Mouse (Mus musculus): ENCODE results near the gene Wfs1.
"Not testable (repeated sequence)": the region's sequence is repeated elsewhere in the genome, so short reads cannot be mapped to it uniquely, and the experiment has no call there.

The Wfs1 gene

GRCm38 (mm10) chr5:36988781-36989624 is at the start of gene Wfs1:
TSS of gene Wfs1 (minus strand) at chr5:36989205.
- peak; percentile 92 for DNase-seq (ENCODE audit: low read depth, low spot score)

GRCm38 (mm10) chr5:37036884-37037283 is 47.9 kb upstream of the Wfs1 start:
- DNase-seq (ENCODE audit: low read depth, low spot score) = no peak

- DNase-seq (ENCODE audit: low read depth, low spot score) = no peak
Observed at GRCm38 (mm10) chr5:37035896-37036295, 46.9 kb upstream of the Wfs1 start.

GRCm38 (mm10) chr5:37035192-37035591 is 46.2 kb upstream of the Wfs1 start:
- DNase-seq (ENCODE audit: low read depth, low spot score) = no peak

GRCm38 (mm10) chr5:37030753-37031152 is 41.7 kb upstream of the Wfs1 start:
- DNase-seq (ENCODE audit: low read depth, low spot score) = peak; percentile 42

- DNase-seq (ENCODE audit: low read depth, low spot score) = no peak
Observed at GRCm38 (mm10) chr5:37029326-37029905, 40.4 kb upstream of the Wfs1 start.

GRCm38 (mm10) chr5:37028486-37029311 is 39.7 kb upstream of the Wfs1 start:
- no peak for DNase-seq (ENCODE audit: low read depth, low spot score)

GRCm38 (mm10) chr5:37028104-37028485 is 39.1 kb upstream of the Wfs1 start:
- DNase-seq (ENCODE audit: low read depth, low spot score) = peak; percentile 53

- no peak for DNase-seq (ENCODE audit: low read depth, low spot score)
Observed at GRCm38 (mm10) chr5:37027701-37028100, 38.7 kb upstream of the Wfs1 start.

- no peak for DNase-seq (ENCODE audit: low read depth, low spot score)
Observed at GRCm38 (mm10) chr5:37017222-37017621, 28.2 kb upstream of the Wfs1 start.

- DNase-seq (ENCODE audit: low read depth, low spot score) = no peak
Observed at GRCm38 (mm10) chr5:37015612-37016310, 26.8 kb upstream of the Wfs1 start.

GRCm38 (mm10) chr5:37010666-37011317 is 21.8 kb upstream of the Wfs1 start:
- DNase-seq (ENCODE audit: low read depth, low spot score) = peak; percentile 76

GRCm38 (mm10) chr5:37009761-37010160 is 20.8 kb upstream of the Wfs1 start:
- not testable (repeated sequence) for DNase-seq (ENCODE audit: low read depth, low spot score)

GRCm38 (mm10) chr5:37002001-37002400 is 13.0 kb upstream of the Wfs1 start:
- DNase-seq (ENCODE audit: low read depth, low spot score) = no peak

- no peak for DNase-seq (ENCODE audit: low read depth, low spot score)
Observed at GRCm38 (mm10) chr5:37001002-37001401, 12.0 kb upstream of the Wfs1 start.

GRCm38 (mm10) chr5:36997996-36998395 is 9.0 kb upstream of the Wfs1 start:
- no peak for DNase-seq (ENCODE audit: low read depth, low spot score)

GRCm38 (mm10) chr5:36996410-36996809 is 7.4 kb upstream of the Wfs1 start:
- DNase-seq (ENCODE audit: low read depth, low spot score) = no peak

- no peak for DNase-seq (ENCODE audit: low read depth, low spot score)
Observed at GRCm38 (mm10) chr5:36990631-36991350, 1.8 kb upstream of the Wfs1 start.

GRCm38 (mm10) chr5:36990196-36990595 is 1.2 kb upstream of the Wfs1 start:
- no peak for DNase-seq (ENCODE audit: low read depth, low spot score)

GRCm38 (mm10) chr5:36989625-36989977 is 596 bp upstream of the Wfs1 start:
- no peak for DNase-seq (ENCODE audit: low read depth, low spot score)

All from telencephalon, adult 2 months (tissue).